8 mouse cellular contexts compared by ENCODE assay signal in genomic region chr1:43269685-43270084, GRCm38 (mm10).
A peak's percentile ranks its signal among the peaks of the same experiment; 100 is the strongest.
DNase-seq lines count a peak whose midpoint lies in the region; ATAC-seq and TF ChIP-seq lines count a peak whose summit lies in the region.
"Had no signal": no experiment of that assay in that cellular context is flagged by ENCODE, and none has a peak within 500 bp of the region (broad histone marks: within the 10 kb centered on the region; RNA-seq: fewer than 3 reads in every experiment).

No protein-coding gene starts in this region.

- H3K36me3 ChIP-seq in intestine, postnatal 0 days (ENCODE audit: control insufficient read depth, insufficient read depth) = no peaks in the 10 kb centered on the region
- H3K36me3 ChIP-seq in intestine, embryonic 16.5 days (ENCODE audit: control insufficient read depth, insufficient read depth, low read length) = no peaks in the 10 kb centered on the region
- H3K36me3 ChIP-seq in CH12.LX (replicated peaks in 1 of 2; ENCODE audit: control insufficient read depth in 1 of 2, insufficient read depth in 1 of 2, low read length in 1 of 2) (no peaks in the 10 kb centered on the region), ES-E14 (ENCODE audit: control insufficient read depth, insufficient read depth, low read length, poor library complexity, severe bottlenecking) (no peaks in the 10 kb centered on the region)

- dilution Hi-C loops in CH12.LX (cut with MboI; ENCODE audit: extremely low pct_ligation_motif_present, extremely low pct_unique_long_range_greater_than_20kb, low sequenced_read_pairs) = no loop called here

- DNase-seq in CH12.LX (ENCODE audit: extremely low read depth) = no peak
- peak; percentile 78 for DNase-seq in ES-E14 (ENCODE audit: low read depth, low spot score)
- DNase-seq in kidney, postnatal 4 days = peak; percentile 64 to 70
- no peak for DNase-seq in left cerebral cortex, postnatal 25 days (ENCODE audit: low spot score in 2 of 2)
- no peak for DNase-seq in left cerebral cortex, postnatal 14 days (ENCODE audit: low spot score in 2 of 2)
- DNase-seq: cerebellum, adult 2 months had no signal

- no peaks in the 10 kb centered on the region for H3K27me3 ChIP-seq in intestine, postnatal 0 days (replicated peaks; ENCODE audit: control insufficient read depth, insufficient read depth, low read length)
- no peaks in the 10 kb centered on the region for H3K27me3 ChIP-seq in intestine, embryonic 16.5 days (replicated peaks; ENCODE audit: control insufficient read depth, insufficient read depth, low read length)
- no peaks in the 10 kb centered on the region for H3K27me3 ChIP-seq in CH12.LX (replicated peaks)

- no peak overlapping the region for H3K9ac ChIP-seq in intestine, postnatal 0 days (ENCODE audit: low read depth, low read length)
- H3K9ac ChIP-seq in intestine, embryonic 16.5 days (ENCODE audit: low read depth, low read length) = no peak overlapping the region
- no peak overlapping the region for H3K9ac ChIP-seq in CH12.LX (ENCODE audit: insufficient read depth, low read depth)
- no peak overlapping the region for H3K9ac ChIP-seq in ES-E14 (ENCODE audit: insufficient read depth, low read depth, low read length, poor library complexity, severe bottlenecking)

- no peaks in the 10 kb centered on the region for H3K79me2 ChIP-seq in CH12.LX (replicated peaks; ENCODE audit: control insufficient read depth, extremely low read depth, insufficient read depth, poor library complexity, severe bottlenecking)

- intact Hi-C loops in left cerebral cortex, postnatal 25 days (cut with DNase I) = loop anchor here (10.0 kb wide), 1 partner anchor 355 kb away; no protein-coding TSS in a partner anchor
- intact Hi-C loops in left cerebral cortex, postnatal 14 days (cut with DNase I) = no loop called here

- 0 out of 2 replicates have a peak overlapping the region, but pooled peaks have one; percentile 24 for H3K4me2 ChIP-seq in intestine, postnatal 0 days (replicated peaks; ENCODE audit: low read depth)
- no peak overlapping the region for H3K4me2 ChIP-seq in intestine, embryonic 16.5 days (ENCODE audit: low read depth, low read length)
- H3K4me2 ChIP-seq in CH12.LX (ENCODE audit: insufficient read depth, low read depth, poor library complexity, severe bottlenecking) = no peak overlapping the region

- no peak overlapping the region for H3K27ac ChIP-seq in intestine, postnatal 0 days (ENCODE audit: low read depth, low read length)
- H3K27ac ChIP-seq in intestine, embryonic 16.5 days (ENCODE audit: low read length) = no peak overlapping the region
- H3K27ac ChIP-seq in CH12.LX (ENCODE audit: insufficient read depth, low read depth) (no peak overlapping the region), ES-E14 (ENCODE audit: insufficient read depth, low read depth, low read length, poor library complexity, severe bottlenecking) (no peak overlapping the region)

- peak; percentile 71 for TF ChIP-seq CTCF in intestine, postnatal 0 days (IDR thresholded peaks at IDR 0.05; ENCODE audit: low read depth)
- peak in 1 of 2 experiments; percentile 64; a peak in 2 of 4 replicates for TF ChIP-seq CTCF in CH12.LX (conservative IDR thresholded peaks at IDR 0.05 in 1 of 2, IDR thresholded peaks at IDR 0.05 in 1 of 2; ENCODE audit: low read depth in 2 of 2, low read length in 2 of 2)

- TF ChIP-seq RAD21 in CH12.LX (IDR thresholded peaks at IDR 0.05; ENCODE audit: low read depth, low read length) = peak; percentile 32

- H3K4me3 ChIP-seq in intestine, postnatal 0 days (ENCODE audit: low read depth, low read length) = no peak overlapping the region
- no peak overlapping the region for H3K4me3 ChIP-seq in intestine, embryonic 16.5 days (ENCODE audit: low read length)
- H3K4me3 ChIP-seq in CH12.LX (replicated peaks in 1 of 3; ENCODE audit: low read depth in 2 of 3, low read length in 2 of 3, poor library complexity in 1 of 3) (no peak overlapping the region), ES-E14 (ENCODE audit: insufficient read depth in 1 of 2, low read depth in 1 of 2, low read length in 2 of 2, poor library complexity in 1 of 2, severe bottlenecking in 1 of 2) (no peak overlapping the region)

- no peak for ATAC-seq in intestine, postnatal 0 days
- no peak for ATAC-seq in intestine, embryonic 16.5 days

- WGBS in intestine, postnatal 0 days = 43% methylated on average over 7 of the region's 7 CpGs
- WGBS in intestine, embryonic 16.5 days = 34% methylated on average over 7 of the region's 7 CpGs

- no peaks in the 10 kb centered on the region for H3K9me3 ChIP-seq in intestine, postnatal 0 days (ENCODE audit: control insufficient read depth)
- no peaks in the 10 kb centered on the region for H3K9me3 ChIP-seq in intestine, embryonic 16.5 days (ENCODE audit: control insufficient read depth, low read length)
- H3K9me3 ChIP-seq in CH12.LX (replicated peaks; ENCODE audit: low read length) (no peaks in the 10 kb centered on the region), ES-E14 (ENCODE audit: control insufficient read depth, insufficient read depth, low read depth, low read length) (no peaks in the 10 kb centered on the region)

- H3K4me1 ChIP-seq in intestine, postnatal 0 days (replicated peaks; ENCODE audit: control insufficient read depth, insufficient read depth, low read length) = no peaks in the 10 kb centered on the region
- no peaks in the 10 kb centered on the region for H3K4me1 ChIP-seq in intestine, embryonic 16.5 days (ENCODE audit: control insufficient read depth, insufficient read depth, low read length)
- H3K4me1 ChIP-seq in CH12.LX (ENCODE audit: control insufficient read depth in 1 of 2, insufficient read depth in 2 of 2) = peaks cover 0 to 1% of the 10 kb centered on the region in 2 experiments; a peak in 1 of 4 replicates
- H3K4me1 ChIP-seq in ES-E14 (ENCODE audit: control insufficient read depth in 2 of 2, insufficient read depth in 2 of 2, low read length in 2 of 2, poor library complexity in 1 of 2) = no peaks in the 10 kb centered on the region

- in situ Hi-C loops in CH12.LX (cut with MboI; ENCODE audit: low pct_ligation_motif_present, low pct_unique_long_range_greater_than_20kb, low sequenced_read_pairs) (loop anchor here (5.0 to 25.0 kb wide), 2 partner anchors 127 to 357 kb away; no protein-coding TSS in a partner anchor), ES-E14 (cut with MboI; ENCODE audit: low sequenced_read_pairs in 2 of 2, unreplicated experiment in 2 of 2) (loop anchor here (5.0 to 10.0 kb wide), 3 partner anchors 125 to 355 kb away; no protein-coding TSS in a partner anchor)

- no peak for TF ChIP-seq POLR2A in CH12.LX (IDR thresholded peaks at IDR 0.05; ENCODE audit: low read depth, low read length)

- TF ChIP-seq EP300 in CH12.LX (IDR thresholded peaks at IDR 0.05; ENCODE audit: low read length) = no peak

TF ChIP-seq in CH12.LX, 34 proteins besides CTCF, POLR2A, EP300 and RAD21:
- TF ChIP-seq PAX5 (IDR thresholded peaks at IDR 0.05; ENCODE audit: low read length) = no peak
- TF ChIP-seq SMC3 (IDR thresholded peaks at IDR 0.05; ENCODE audit: low read depth, low read length) = peak; percentile 68

TF ChIP-seq in ES-E14, 5 proteins besides CTCF, POLR2A, EP300 and RAD21:
- no peak for TF ChIP-seq HCFC1 (IDR thresholded peaks at IDR 0.05; ENCODE audit: borderline replicate concordance, insufficient read depth, low read length)
- TF ChIP-seq ZC3H11A (IDR thresholded peaks at IDR 0.05; ENCODE audit: borderline replicate concordance, low read depth, low read length) = peak; percentile 49; the same call in 1 of the 2 replicates
- TF ChIP-seq MAFK (IDR thresholded peaks at IDR 0.05; ENCODE audit: insufficient read depth, low read depth, low read length) = no peak
- TF ChIP-seq CHD2 (IDR thresholded peaks at IDR 0.05; ENCODE audit: low read depth, low read length) = no peak
- TF ChIP-seq ZNF384 (IDR thresholded peaks at IDR 0.05; ENCODE audit: low read depth, low read length) = no peak

Comparison
In these comparisons a context has a peak if more than half of its experiments do, and no peak if none do; other contexts are left out.
1. DNase-seq: peak in ES-E14 (single experiment) and kidney, postnatal 4 days (2 of 2); none in CH12.LX (single experiment), left cerebral cortex, postnatal 25 days (0 of 2) and left cerebral cortex, postnatal 14 days (0 of 2).